Mouse (Mus musculus): ENCODE data around the gene Cyp3a57.
"Not testable (repeated sequence)": the region's sequence is repeated elsewhere in the genome, so short reads cannot be mapped to it uniquely, and the experiment has no call there.

Cyp3a57 gene

GRCm38 (mm10) chr5:145344941-145345340 is at the start of gene Cyp3a57:
TSS of gene Cyp3a57 (plus strand) at chr5:145345279.
- DNase-seq (ENCODE audit: low spot score in 2 of 2), result peak; percentile 14 to 45

- no peak for DNase-seq (ENCODE audit: low spot score in 2 of 2)
Measured at GRCm38 (mm10) chr5:145300469-145300868, 44.6 kb upstream of the Cyp3a57 start.

- DNase-seq (ENCODE audit: low spot score in 2 of 2), result not testable (repeated sequence)
Measured at GRCm38 (mm10) chr5:145301796-145302195, 43.3 kb upstream of the Cyp3a57 start.

- no peak for DNase-seq (ENCODE audit: low spot score in 2 of 2)
Measured at GRCm38 (mm10) chr5:145302424-145302823, 42.7 kb upstream of the Cyp3a57 start.

GRCm38 (mm10) chr5:145306953-145307352 is 38.1 kb upstream of the Cyp3a57 start:
- not testable (repeated sequence) for DNase-seq (ENCODE audit: low spot score in 2 of 2)

GRCm38 (mm10) chr5:145307811-145308210 is 37.3 kb upstream of the Cyp3a57 start:
- not testable (repeated sequence) for DNase-seq (ENCODE audit: low spot score in 2 of 2)

GRCm38 (mm10) chr5:145313845-145314244 is 31.2 kb upstream of the Cyp3a57 start:
- no peak for DNase-seq (ENCODE audit: low spot score in 2 of 2)

GRCm38 (mm10) chr5:145317141-145317540 is 27.9 kb upstream of the Cyp3a57 start:
- DNase-seq (ENCODE audit: low spot score in 2 of 2), result no peak

- not testable (repeated sequence) for DNase-seq (ENCODE audit: low spot score in 2 of 2)
Measured at GRCm38 (mm10) chr5:145338756-145339155, 6.3 kb upstream of the Cyp3a57 start.

- no peak for DNase-seq (ENCODE audit: low spot score in 2 of 2)
Measured at GRCm38 (mm10) chr5:145349697-145350096, 4.6 kb downstream of the Cyp3a57 start.

GRCm38 (mm10) chr5:145353081-145353480 is 8.0 kb downstream of the Cyp3a57 start:
- DNase-seq (ENCODE audit: low spot score in 2 of 2), result no peak

GRCm38 (mm10) chr5:145415416-145415815 is 70.3 kb downstream of the Cyp3a57 start:
- not testable (repeated sequence) for DNase-seq (ENCODE audit: low spot score in 2 of 2)

- DNase-seq (ENCODE audit: low spot score in 2 of 2), result no peak
Measured at GRCm38 (mm10) chr5:145422287-145422686, 77.2 kb downstream of the Cyp3a57 start.

GRCm38 (mm10) chr5:145431004-145431403 is 85.9 kb downstream of the Cyp3a57 start:
- DNase-seq (ENCODE audit: low spot score in 2 of 2), result no peak

GRCm38 (mm10) chr5:145433688-145434087 is 88.6 kb downstream of the Cyp3a57 start:
- no peak for DNase-seq (ENCODE audit: low spot score in 2 of 2)

Data from urinary bladder, adult 18-20 months (tissue).